Mouse (Mus musculus): Measurements from ENCODE around the gene St6galnac1. TPM values are rescaled to one million over a fixed set of nuclear protein-coding genes. Genes with fewer than 3 reads are reported as not detected.
A peak's percentile ranks its signal among the peaks of the same experiment; 100 is the strongest.
"Not testable (repeated sequence)": the region's sequence is repeated elsewhere in the genome, so short reads cannot be mapped to it uniquely, and the experiment has no call there.

Gene St6galnac1
- polyA plus RNA-seq, 1 experiment from 2014 or later: not detected

DNA sequence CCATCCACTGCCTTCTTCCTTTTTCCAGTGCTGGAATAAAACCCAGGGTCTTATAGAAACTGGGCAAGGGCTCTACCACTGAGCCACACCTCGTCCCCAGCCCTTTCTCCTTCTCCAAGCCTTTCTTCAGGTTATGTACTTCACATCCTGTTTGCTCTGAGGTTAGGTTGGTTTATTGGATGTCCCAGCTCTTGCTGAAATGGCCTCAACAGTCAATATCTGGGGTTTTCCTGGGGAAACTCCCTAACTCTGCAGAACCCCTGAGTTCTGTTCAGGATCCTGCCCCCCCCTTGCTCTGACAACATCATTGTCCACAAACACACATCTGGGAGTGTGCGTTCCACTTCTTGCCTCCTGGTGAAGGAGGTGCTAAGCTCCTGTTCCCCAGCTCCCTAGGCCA lies 26.6 kb downstream of the St6galnac1 start:
- not testable (repeated sequence) for H3K27me3 ChIP-seq (ENCODE audit: control insufficient read depth, insufficient read depth, low read depth, low read length); H3K9ac ChIP-seq (ENCODE audit: low read depth, low read length); ATAC-seq; H3K4me3 ChIP-seq (ENCODE audit: low read depth, low read length); H3K36me3 ChIP-seq (ENCODE audit: control insufficient read depth, insufficient read depth, low read length); H3K9me3 ChIP-seq (replicated peaks; ENCODE audit: control insufficient read depth, low read length, poor library complexity, severe bottlenecking); H3K27ac ChIP-seq (ENCODE audit: low read length); H3K4me2 ChIP-seq (ENCODE audit: low read length); H3K4me1 ChIP-seq (ENCODE audit: control insufficient read depth, insufficient read depth, low read length)
- 67% methylated on average over 2 of the region's 2 CpGs for WGBS

DNA sequence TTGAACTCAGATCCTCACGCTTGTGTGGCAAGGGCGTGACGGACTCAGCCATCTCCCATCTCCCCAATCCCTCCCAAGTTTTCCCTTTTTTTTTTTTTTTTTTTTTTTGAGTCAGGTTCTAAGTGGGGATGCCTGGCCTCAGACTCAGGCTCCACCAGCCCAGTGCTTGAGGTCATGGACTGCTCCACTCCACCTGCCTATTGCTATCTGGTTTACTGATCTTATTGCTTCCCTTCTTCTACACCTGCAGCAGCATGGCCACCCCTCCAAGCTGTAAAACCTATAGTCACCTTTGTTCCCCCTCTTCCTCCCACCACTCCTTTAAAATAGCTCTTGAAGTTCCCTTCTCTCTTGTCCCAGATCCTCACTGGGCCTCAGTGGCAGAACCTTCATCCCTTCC lies 28.5 kb downstream of the St6galnac1 start:
- H3K4me1 ChIP-seq (ENCODE audit: control insufficient read depth, insufficient read depth, low read length); H3K9me3 ChIP-seq (replicated peaks; ENCODE audit: control insufficient read depth, low read length, poor library complexity, severe bottlenecking); H3K27ac ChIP-seq (ENCODE audit: low read length); H3K27me3 ChIP-seq (ENCODE audit: control insufficient read depth, insufficient read depth, low read depth, low read length); H3K36me3 ChIP-seq (ENCODE audit: control insufficient read depth, insufficient read depth, low read length); H3K4me3 ChIP-seq (ENCODE audit: low read depth, low read length); ATAC-seq; H3K4me2 ChIP-seq (ENCODE audit: low read length); H3K9ac ChIP-seq (ENCODE audit: low read depth, low read length): not testable (repeated sequence)
- WGBS: 91% methylated on average over 3 of the region's 3 CpGs

DNA sequence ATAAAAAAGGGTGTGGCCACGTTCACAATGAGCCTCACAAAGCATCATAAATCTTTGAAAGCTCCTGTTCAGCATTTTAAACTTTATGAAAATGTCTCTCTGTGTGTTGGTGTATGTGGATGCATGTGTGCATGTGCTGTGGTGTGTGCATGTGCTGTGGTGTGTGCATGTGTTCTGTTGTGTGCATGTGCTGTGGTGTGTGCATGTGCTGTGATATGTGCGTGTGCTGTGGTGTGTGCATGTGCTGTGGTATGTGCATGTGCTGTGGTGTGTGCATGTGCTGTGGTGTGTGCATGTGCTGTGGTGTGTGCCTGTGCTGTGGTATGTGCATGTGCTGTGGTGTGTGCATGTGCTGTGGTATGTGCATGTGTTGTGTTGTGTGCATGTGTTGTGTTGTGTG lies 29.9 kb downstream of the St6galnac1 start:
- not testable (repeated sequence) for H3K9ac ChIP-seq (ENCODE audit: low read depth, low read length); H3K4me1 ChIP-seq (ENCODE audit: control insufficient read depth, insufficient read depth, low read length); H3K36me3 ChIP-seq (ENCODE audit: control insufficient read depth, insufficient read depth, low read length); H3K27me3 ChIP-seq (ENCODE audit: control insufficient read depth, insufficient read depth, low read depth, low read length); H3K9me3 ChIP-seq (replicated peaks; ENCODE audit: control insufficient read depth, low read length, poor library complexity, severe bottlenecking); H3K4me2 ChIP-seq (ENCODE audit: low read length); ATAC-seq; H3K27ac ChIP-seq (ENCODE audit: low read length); H3K4me3 ChIP-seq (ENCODE audit: low read depth, low read length)
- WGBS: 82% methylated on average over 2 of the region's 2 CpGs

DNA sequence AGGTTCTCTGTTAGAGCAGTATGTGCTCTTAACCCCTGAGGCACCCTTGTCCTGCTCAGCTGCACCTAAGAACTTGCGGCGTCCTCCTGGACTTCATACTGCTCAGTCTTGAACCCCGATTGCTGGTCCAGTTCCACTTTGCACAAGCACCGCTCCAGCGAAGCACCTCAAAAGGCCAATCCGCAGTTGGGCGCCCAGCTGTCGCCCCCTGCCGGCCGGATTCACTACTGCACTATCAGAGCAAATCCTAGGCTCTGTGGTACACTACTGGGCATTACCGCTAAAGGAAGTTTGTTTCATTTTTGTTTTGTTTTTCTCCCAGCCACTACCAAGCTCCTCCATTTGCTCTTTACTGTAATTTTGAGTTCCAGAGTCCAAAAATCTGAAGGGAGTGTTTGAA lies 36.9 kb downstream of the St6galnac1 start:
- Histone ChIP-seq H3K9ac (ENCODE audit: low read depth, low read length) (no peak overlapping the region), H3K4me2 (ENCODE audit: low read length) (no peak overlapping the region), H3K4me1 (ENCODE audit: control insufficient read depth, insufficient read depth, low read length) (no peaks in the 10 kb centered on the region), H3K27me3 (ENCODE audit: control insufficient read depth, insufficient read depth, low read depth, low read length) (no peaks in the 10 kb centered on the region), H3K9me3 (replicated peaks; ENCODE audit: control insufficient read depth, low read length, poor library complexity, severe bottlenecking) (peaks cover 4% of the 10 kb centered on the region; the same call in 1 of the 2 replicates), H3K36me3 (ENCODE audit: control insufficient read depth, insufficient read depth, low read length) (no peaks in the 10 kb centered on the region), H3K4me3 (ENCODE audit: low read depth, low read length) (no peak overlapping the region), H3K27ac (ENCODE audit: low read length) (no peak overlapping the region)
- no peak for ATAC-seq
- 48% methylated on average over 11 of the region's 11 CpGs for WGBS

DNA sequence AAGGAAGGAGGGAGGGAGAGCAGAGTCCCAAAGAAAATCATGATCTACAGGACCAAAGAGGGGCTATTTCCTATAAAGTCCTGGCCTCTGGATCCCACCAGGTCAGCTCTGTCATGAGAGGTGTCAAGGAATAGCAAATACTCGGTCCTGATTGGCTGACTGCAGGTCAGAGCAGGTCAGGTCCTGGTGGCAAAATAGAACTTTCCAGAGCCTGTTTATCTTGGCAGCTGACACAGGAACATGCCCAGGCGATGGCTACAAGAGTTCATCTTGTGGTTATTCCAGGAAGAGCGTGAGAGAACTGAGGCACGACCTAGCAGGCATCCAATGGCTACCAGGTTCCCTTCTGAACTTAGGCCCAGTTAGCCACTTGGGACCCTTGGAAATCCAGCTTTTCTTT lies 42.8 kb downstream of the St6galnac1 start:
- peaks cover 4% of the 10 kb centered on the region; the same call in 1 of the 2 replicates for H3K9me3 ChIP-seq (replicated peaks; ENCODE audit: control insufficient read depth, low read length, poor library complexity, severe bottlenecking)
- no peak overlapping the region for H3K4me3 ChIP-seq (ENCODE audit: low read depth, low read length)
- H3K4me1 ChIP-seq (ENCODE audit: control insufficient read depth, insufficient read depth, low read length): no peaks in the 10 kb centered on the region
- no peaks in the 10 kb centered on the region for H3K27me3 ChIP-seq (ENCODE audit: control insufficient read depth, insufficient read depth, low read depth, low read length)
- no peak overlapping the region for H3K4me2 ChIP-seq (ENCODE audit: low read length)
- no peak overlapping the region for H3K9ac ChIP-seq (ENCODE audit: low read depth, low read length)
- no peak overlapping the region for H3K27ac ChIP-seq (ENCODE audit: low read length)
- no peak for ATAC-seq
- whole genome bisulfite sequencing: 84% methylated on average over 4 of the region's 4 CpGs
- no peaks in the 10 kb centered on the region for H3K36me3 ChIP-seq (ENCODE audit: control insufficient read depth, insufficient read depth, low read length)

DNA sequence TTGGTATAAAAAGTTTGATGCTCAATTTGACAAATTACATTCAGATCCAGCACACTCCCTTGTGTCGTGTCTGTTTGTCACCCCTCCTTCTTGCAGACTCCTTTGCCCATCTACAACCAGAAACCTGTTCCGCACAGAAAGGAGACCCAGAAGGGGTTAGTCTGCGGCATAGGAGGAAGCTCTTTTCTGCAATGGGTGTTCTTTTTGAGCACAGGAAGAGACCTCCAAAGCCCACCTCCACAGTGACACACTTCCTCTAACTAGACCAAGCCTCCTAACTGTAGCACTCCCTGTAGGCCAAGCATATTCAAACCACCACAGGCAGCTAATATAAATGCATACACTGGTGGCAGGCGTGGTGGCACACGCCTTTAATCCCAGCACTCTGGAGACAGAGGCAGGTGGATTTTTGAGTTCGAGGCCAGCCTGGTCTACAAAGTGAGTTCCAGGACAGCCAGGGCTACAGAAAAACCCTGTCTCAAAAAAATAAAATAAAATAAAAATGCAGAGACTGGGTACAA lies 44.2 kb downstream of the St6galnac1 start:
- H3K9me3 ChIP-seq (replicated peaks; ENCODE audit: control insufficient read depth, low read length, poor library complexity, severe bottlenecking); H3K27ac ChIP-seq (ENCODE audit: low read length); ATAC-seq; H3K27me3 ChIP-seq (ENCODE audit: control insufficient read depth, insufficient read depth, low read depth, low read length); H3K36me3 ChIP-seq (ENCODE audit: control insufficient read depth, insufficient read depth, low read length); H3K4me1 ChIP-seq (ENCODE audit: control insufficient read depth, insufficient read depth, low read length); H3K4me2 ChIP-seq (ENCODE audit: low read length); H3K9ac ChIP-seq (ENCODE audit: low read depth, low read length); H3K4me3 ChIP-seq (ENCODE audit: low read depth, low read length): not testable (repeated sequence)
- 92% methylated on average over 6 of the region's 6 CpGs for WGBS

DNA sequence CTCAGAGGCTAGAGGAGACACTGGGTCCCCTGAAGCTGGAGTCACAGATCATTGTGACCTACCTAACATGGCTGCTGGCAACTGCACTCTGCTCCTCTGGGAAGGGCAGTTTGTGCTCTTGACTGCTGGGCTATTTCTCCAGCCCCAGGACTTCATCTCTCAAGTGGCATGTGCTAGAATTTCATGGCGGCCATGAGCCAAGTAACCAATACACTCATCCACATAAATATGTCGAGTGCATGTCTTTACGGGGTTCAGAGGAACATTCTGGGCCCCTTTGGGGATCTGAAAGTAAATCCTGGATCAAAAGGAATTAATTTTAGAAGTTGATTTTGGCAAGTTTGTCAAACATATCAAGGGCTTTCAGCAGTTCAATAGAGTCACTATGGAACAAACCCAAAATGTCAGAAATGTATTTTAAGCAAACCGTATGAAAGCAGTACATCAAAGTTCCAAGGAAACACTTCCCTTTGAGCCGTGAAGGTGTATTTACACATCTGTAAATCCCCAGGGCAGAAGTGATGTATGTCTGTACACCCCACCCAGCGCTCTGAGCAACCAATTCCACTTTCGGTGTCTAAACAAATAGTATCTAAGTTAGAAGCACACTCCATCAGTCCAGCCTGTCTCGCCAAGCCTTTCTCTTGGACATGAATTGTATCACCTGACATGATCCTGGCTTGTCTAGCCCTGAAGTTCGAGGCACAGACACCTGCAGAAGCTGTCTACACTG lies 45.9 kb downstream of the St6galnac1 start:
- no peak for ATAC-seq
- H3K4me3 ChIP-seq (ENCODE audit: low read depth, low read length): no peak overlapping the region
- no peaks in the 10 kb centered on the region for H3K9me3 ChIP-seq (replicated peaks; ENCODE audit: control insufficient read depth, low read length, poor library complexity, severe bottlenecking)
- no peaks in the 10 kb centered on the region for H3K27me3 ChIP-seq (ENCODE audit: control insufficient read depth, insufficient read depth, low read depth, low read length)
- no peaks in the 10 kb centered on the region for H3K4me1 ChIP-seq (ENCODE audit: control insufficient read depth, insufficient read depth, low read length)
- WGBS: 88% methylated on average over 9 of the region's 9 CpGs
- no peak overlapping the region for H3K4me2 ChIP-seq (ENCODE audit: low read length)
- H3K9ac ChIP-seq (ENCODE audit: low read depth, low read length): no peak overlapping the region
- H3K36me3 ChIP-seq (ENCODE audit: control insufficient read depth, insufficient read depth, low read length): no peaks in the 10 kb centered on the region
- H3K27ac ChIP-seq (ENCODE audit: low read length): no peak overlapping the region

DNA sequence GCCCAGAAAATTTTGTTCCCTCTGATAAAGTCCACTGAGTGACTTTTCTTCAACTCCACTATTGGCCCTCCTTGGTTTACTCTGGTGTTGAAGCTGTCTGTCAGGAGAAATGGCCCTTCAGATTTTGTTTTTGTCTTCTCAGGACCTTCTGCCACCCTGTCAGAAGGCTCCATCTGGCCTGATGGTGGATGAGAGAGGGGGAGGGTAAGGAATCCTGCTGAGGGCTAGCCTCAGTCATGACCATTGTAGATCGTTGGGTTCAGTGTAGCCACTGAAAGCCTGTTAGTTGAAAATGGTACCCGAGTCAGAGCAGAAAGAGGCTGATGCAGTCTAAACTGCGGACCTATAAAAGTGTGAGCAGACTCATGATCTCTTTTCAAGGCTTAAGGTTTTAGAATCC lies 49.2 kb downstream of the St6galnac1 start:
- Histone ChIP-seq H3K27me3 (ENCODE audit: control insufficient read depth, insufficient read depth, low read depth, low read length) (no peaks in the 10 kb centered on the region), H3K36me3 (ENCODE audit: control insufficient read depth, insufficient read depth, low read length) (no peaks in the 10 kb centered on the region), H3K9me3 (replicated peaks; ENCODE audit: control insufficient read depth, low read length, poor library complexity, severe bottlenecking) (no peaks in the 10 kb centered on the region), H3K4me1 (ENCODE audit: control insufficient read depth, insufficient read depth, low read length) (no peaks in the 10 kb centered on the region), H3K4me2 (ENCODE audit: low read length) (no peak overlapping the region), H3K4me3 (ENCODE audit: low read depth, low read length) (no peak overlapping the region), H3K27ac (ENCODE audit: low read length) (no peak overlapping the region), H3K9ac (ENCODE audit: low read depth, low read length) (no peak overlapping the region)
- 82% methylated on average over 3 of the region's 3 CpGs for WGBS
- ATAC-seq: no peak

DNA sequence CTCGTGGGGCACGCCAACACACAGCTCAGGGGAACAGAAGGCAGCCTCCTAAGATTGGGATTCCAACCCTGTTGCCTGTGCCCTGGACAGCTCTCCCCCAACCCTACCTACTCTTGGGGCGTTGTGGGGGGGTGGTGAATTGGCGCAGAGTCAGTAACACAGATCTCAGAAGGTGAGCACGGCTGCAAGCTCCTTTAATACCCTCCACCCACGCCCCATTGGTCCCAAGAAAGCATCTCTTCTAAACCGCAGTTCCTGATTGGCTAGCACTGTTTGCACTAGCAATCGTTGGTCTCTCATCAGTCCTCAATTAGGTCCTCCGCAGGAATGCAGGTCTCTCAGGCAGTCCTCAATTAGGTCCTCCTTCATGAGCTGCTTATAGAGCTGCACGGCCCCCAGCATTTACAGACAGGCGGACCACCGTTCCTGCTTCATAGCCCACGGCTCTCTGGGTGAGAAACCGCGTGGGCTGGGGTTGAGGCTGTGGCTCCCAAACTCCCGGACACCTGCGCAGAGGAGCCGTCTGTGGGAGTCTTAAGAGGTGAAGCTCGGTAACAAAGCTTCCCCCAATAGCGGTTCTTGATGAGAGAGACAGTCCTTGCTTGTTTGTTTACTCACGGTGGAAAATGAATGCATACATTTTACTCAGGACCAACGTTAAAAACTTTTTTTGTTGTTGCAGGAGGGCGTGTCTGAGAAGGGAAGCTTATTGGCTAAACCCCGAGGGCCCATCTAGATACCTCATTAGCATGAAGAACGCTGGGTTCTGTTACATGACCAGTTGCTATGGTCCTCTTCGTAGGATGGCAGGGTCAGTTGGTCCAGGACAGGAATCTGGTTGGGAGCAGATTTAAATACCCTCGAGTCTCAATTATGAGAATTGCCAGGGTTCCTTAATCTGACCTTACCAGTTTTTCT lies 50.0 kb downstream of the St6galnac1 start:
- H3K27ac ChIP-seq (ENCODE audit: low read length): no peak overlapping the region
- no peak for ATAC-seq
- H3K9ac ChIP-seq (ENCODE audit: low read depth, low read length): no peak overlapping the region
- H3K36me3 ChIP-seq (ENCODE audit: control insufficient read depth, insufficient read depth, low read length): no peaks in the 10 kb centered on the region
- H3K4me1 ChIP-seq (ENCODE audit: control insufficient read depth, insufficient read depth, low read length): no peaks in the 10 kb centered on the region
- WGBS: 34% methylated on average over 27 of the region's 27 CpGs
- no peaks in the 10 kb centered on the region for H3K27me3 ChIP-seq (ENCODE audit: control insufficient read depth, insufficient read depth, low read depth, low read length)
- no peaks in the 10 kb centered on the region for H3K9me3 ChIP-seq (replicated peaks; ENCODE audit: control insufficient read depth, low read length, poor library complexity, severe bottlenecking)
- H3K4me2 ChIP-seq (ENCODE audit: low read length): peak overlapping the region; percentile 48
- peak overlapping the region; percentile 20 for H3K4me3 ChIP-seq (ENCODE audit: low read depth, low read length)
